Mouse (Mus musculus) right cerebral cortex, adult 18-20 months (tissue): ENCODE measurements around the gene Cep83.
A peak's percentile ranks its signal among the peaks of the same experiment; 100 is the strongest.

Experiments used
- DNase-seq: peaks from one replicate; pipeline ENCODE4 v3.0.0; 2022; ENCODE audit warnings: mixed read lengths

Gene Cep83

GRCm38 (mm10) chr10:94827890-94828733 lies 139.7 kb downstream of the Cep83 start:
- no peak for DNase-seq

GRCm38 (mm10) chr10:94828734-94829230 lies 140.3 kb downstream of the Cep83 start:
- DNase-seq, result no peak

DNA sequence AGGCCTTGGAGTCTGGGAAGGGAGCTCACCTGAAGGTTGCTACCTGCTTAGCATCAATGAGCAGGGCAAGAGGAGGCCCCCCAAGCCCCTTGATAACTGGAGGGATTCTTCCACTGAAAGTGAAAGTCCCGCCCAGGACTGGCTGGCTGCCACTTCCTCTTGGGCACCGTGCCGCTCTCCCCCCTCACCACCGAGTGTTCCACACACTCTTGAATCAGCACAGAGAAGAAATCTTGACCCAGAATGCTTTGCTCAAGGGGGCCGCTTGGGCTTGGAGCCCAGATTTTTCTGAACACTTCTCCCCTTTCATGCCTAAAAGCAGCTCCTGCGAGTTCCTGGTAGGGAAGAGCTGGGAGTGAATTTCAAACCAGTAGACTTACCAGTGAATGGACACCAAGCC lies 141.0 kb downstream of the Cep83 start:
- DNase-seq, result peak; percentile 90

GRCm38 (mm10) chr10:94835874-94836273 lies 147.4 kb downstream of the Cep83 start:
- DNase-seq, result no peak
